Mouse (Mus musculus) heart, adult 9 months (tissue): ENCODE measurements around the gene Rhobtb3.
"Not testable (repeated sequence)": the region's sequence is repeated elsewhere in the genome, so short reads cannot be mapped to it uniquely, and the experiment has no call there.

Source experiments
- DNase-seq, 2 experiments: peaks; one replicate each; pipeline ENCODE4 v3.0.0; 2022; ENCODE audit warnings: low spot score in 2 of 2

Rhobtb3 gene

GRCm38 (mm10) chr13:75845519-75846166 lies 98.1 kb downstream of the Rhobtb3 start:
- no peak for DNase-seq

GRCm38 (mm10) chr13:75844833-75845518 lies 98.7 kb downstream of the Rhobtb3 start:
- DNase-seq: no peak

- DNase-seq: no peak
Measured at GRCm38 (mm10) chr13:75843993-75844683, 99.6 kb downstream of the Rhobtb3 start.

- no peak for DNase-seq
Measured at GRCm38 (mm10) chr13:75843331-75843730, 100.4 kb downstream of the Rhobtb3 start.

GRCm38 (mm10) chr13:75841950-75842349 lies 101.8 kb downstream of the Rhobtb3 start:
- no peak for DNase-seq

GRCm38 (mm10) chr13:75840752-75841285 lies 102.9 kb downstream of the Rhobtb3 start:
- no peak for DNase-seq

- DNase-seq: peak; percentile 86
Measured at GRCm38 (mm10) chr13:75839719-75840481, 103.8 kb downstream of the Rhobtb3 start, which contains the start of gene Glrx. Gene Glrx, plus strand, starts transcription at chr13:75839868.

GRCm38 (mm10) chr13:75838506-75838905 lies 105.2 kb downstream of the Rhobtb3 start:
- no peak for DNase-seq

- no peak for DNase-seq
Measured at GRCm38 (mm10) chr13:75835461-75835860, 108.3 kb downstream of the Rhobtb3 start.

GRCm38 (mm10) chr13:75833499-75833898 lies 110.2 kb downstream of the Rhobtb3 start:
- no peak for DNase-seq

DNA sequence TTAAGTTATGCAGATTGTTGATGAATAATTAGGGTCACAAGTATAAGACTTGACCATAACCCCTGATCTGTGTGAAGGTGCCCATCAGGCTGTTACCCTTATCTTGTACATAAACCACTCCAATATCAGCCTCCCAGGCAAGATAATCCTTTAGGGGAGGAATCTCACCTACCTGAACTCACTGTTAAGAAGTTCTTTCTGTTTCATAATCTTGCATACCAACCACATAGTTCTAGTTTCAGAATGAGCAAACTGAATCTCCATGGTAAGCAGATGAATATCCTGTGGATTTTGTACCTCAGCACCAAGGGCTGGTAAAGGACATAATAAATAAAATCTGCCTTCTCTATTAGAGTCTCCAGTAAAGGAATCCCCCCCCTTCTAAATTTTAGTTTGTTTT lies 111.0 kb downstream of the Rhobtb3 start:
- DNase-seq: no peak

DNA sequence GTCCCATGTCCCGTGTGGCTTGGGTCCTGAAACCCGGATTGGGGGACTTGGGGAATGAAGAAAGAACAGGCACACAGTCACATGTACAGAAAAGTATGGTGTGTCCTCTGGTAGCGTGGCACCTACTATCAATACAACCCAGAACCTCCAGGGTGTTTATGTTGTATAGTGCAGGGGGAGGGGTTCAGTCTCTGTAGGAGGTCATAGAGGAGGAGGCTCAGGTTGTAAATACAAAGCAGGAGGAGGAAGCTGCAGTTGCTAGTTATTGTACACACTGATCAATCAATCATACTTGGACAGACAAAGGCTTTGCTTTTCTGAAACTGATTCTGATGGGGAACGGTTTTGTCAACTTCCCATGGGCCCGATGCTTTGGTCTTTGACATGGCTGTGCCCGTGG lies 112.0 kb downstream of the Rhobtb3 start:
- DNase-seq: no peak

GRCm38 (mm10) chr13:75830708-75831107 lies 113.0 kb downstream of the Rhobtb3 start:
- DNase-seq: no peak

DNA sequence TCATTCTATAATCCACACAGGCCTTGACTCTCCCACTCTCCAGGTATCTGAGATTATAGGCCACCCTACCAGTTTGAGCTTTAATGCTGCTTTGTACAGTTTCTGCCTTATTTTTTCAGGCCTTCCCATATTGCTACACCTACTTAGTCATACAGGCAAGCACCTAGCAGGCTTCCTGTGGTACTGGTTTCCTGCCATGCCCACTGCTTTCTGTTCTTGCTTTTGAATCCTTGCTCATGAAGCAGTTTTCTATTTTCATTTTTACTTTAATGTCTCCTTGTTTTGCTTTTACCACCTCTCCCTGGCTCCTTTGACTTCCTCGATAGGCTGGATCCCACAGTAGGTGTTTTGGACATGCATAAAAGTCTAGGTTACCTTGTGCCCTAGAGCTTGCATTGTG lies 118.3 kb downstream of the Rhobtb3 start:
- DNase-seq: no peak

DNA sequence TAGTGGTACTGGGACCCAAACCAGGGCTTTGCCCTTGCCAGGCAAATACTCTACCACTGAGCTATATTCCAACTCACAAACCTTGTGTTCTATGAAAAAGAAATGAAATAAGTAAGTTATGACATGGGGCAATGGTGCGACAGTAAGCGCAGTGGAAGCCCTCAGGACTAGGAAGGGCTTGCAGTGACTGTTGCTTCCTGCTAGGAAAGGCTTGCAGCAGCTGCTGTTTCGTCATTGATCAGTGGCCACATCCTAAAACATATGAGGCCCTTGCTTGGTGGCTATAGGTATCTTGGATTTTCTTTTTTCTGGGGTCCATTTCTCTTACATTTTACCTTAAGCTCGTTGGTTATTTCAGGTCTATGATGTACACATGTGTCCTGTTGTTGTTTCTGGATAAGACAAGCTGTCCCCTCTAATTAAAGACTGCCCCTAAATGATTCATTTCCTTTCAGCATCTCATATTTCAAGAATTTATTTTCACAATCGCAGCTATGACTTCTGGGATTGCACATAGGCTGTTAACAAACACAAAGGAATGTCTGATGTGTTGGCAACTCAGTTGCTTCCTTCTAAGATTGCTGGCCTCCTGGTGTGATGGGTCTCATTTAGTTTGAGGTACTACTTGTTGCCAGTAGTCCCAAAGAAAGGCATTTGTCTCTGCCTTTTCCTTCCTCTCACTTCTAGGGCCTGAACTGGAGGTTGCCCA lies 119.0 kb downstream of the Rhobtb3 start:
- DNase-seq: no peak

DNA sequence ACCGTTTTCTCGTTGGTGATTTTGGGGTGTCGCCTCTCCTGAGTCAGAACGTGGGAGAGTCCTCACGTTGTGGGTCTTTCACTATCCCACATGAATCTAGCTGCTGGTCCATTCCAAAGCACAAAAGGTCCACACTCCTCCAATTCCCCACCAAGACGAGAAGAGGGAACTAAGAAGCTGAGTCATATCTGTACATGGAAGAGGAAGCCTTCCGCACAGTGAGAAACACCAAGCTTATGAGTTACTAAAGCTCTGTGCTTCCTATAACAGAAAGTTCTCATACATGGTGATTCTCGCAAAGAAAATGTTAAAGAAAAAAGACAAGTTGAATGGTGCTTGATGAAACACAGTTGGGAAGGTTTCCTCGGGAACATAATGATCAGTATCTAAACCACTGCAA lies 120.5 kb downstream of the Rhobtb3 start:
- DNase-seq: no peak

GRCm38 (mm10) chr13:75822366-75822765 lies 121.4 kb downstream of the Rhobtb3 start:
- not testable (repeated sequence) for DNase-seq

DNA sequence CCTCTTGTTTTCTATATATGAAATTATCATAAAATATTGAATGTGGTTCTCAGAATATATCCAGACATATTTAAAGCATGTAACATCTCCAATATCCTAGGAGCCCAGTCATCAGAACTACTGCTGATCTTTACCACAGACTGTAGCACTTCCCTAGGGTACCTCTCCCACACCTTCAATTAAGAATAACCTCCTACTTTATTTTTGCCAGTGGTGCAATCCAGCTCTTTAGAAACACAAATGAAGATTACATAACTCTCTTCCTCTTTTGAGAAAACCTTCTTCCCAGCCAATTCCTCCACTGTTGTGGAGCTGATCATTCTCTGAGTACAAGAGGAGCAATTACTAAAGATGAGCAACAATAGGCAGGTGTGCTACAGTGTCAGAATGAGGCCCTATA lies 123.8 kb downstream of the Rhobtb3 start:
- no peak for DNase-seq
